Mouse (Mus musculus) lung, postnatal 0 days (tissue): Measurements from ENCODE around the gene Ndc1. TPM values are rescaled to one million over a fixed set of nuclear protein-coding genes. Genes with fewer than 3 reads are reported as not detected.
"Not testable (repeated sequence)": the region's sequence is repeated elsewhere in the genome, so short reads cannot be mapped to it uniquely, and the experiment has no call there.

Experiments
- ATAC-seq: fragments of 200-750 bp; cut with Nextera tagmentation; 2 replicates; pipeline ENCODE4 v1.8.0; 2017; ENCODE audit warnings: moderate library complexity
- DNase-seq: peaks from one replicate; pipeline ENCODE4 v3.0.0-alpha.2; 2016; ENCODE audit warnings: low spot score
- H3K27ac ChIP-seq: fragments of 300-500 bp; sonication (generic); 2 replicates; pipeline ENCODE4 v1.5.1; 2014; ENCODE audit warnings: antibody characterized with exemption, mild to moderate bottlenecking, low read length, mixed read lengths
- H3K27me3 ChIP-seq: fragments of 300-500 bp; sonication (generic); replicated peaks from 2 replicates; pipeline ENCODE4 v1.6.1; 2014; ENCODE audit warnings: low read length, mixed read lengths; ENCODE audit not compliant: insufficient read depth
- H3K36me3 ChIP-seq: fragments of 300-500 bp; sonication (generic); 2 replicates; pipeline ENCODE4 v1.6.1; 2014; ENCODE audit warnings: low read length, mixed read lengths; ENCODE audit not compliant: insufficient read depth
- H3K4me1 ChIP-seq: fragments of 300-500 bp; sonication (generic); 2 replicates; pipeline ENCODE4 v1.6.1; 2014; ENCODE audit warnings: antibody characterized with exemption, low read depth, low read length, mixed read lengths; ENCODE audit not compliant: insufficient read depth
- H3K4me2 ChIP-seq: fragments of 300-500 bp; sonication (generic); replicated peaks from 2 replicates; pipeline ENCODE4 v1.6.1; 2014; ENCODE audit warnings: low read depth, mild to moderate bottlenecking, low read length, moderate library complexity, mixed read lengths
- H3K4me3 ChIP-seq: fragments of 300-500 bp; sonication (generic); 2 replicates; pipeline ENCODE4 v1.5.1; 2014; ENCODE audit warnings: low read depth, low read length
- H3K9ac ChIP-seq: fragments of 300-500 bp; sonication (generic); replicated peaks from 2 replicates; pipeline ENCODE4 v1.6.1; 2014; ENCODE audit warnings: low read depth, mild to moderate bottlenecking
- H3K9me3 ChIP-seq: fragments of 300-500 bp; sonication (generic); 2 replicates; pipeline ENCODE4 v1.6.1; 2016; ENCODE audit warnings: low read length, mixed read lengths
- CTCF ChIP-seq: IDR thresholded peaks from 2 replicates; pipeline ENCODE4 v1.5.1; 2016; ENCODE audit warnings: antibody characterized with exemption, mild to moderate bottlenecking
- EP300 ChIP-seq: IDR thresholded peaks from 2 replicates; pipeline ENCODE4 v1.6.1; 2016; ENCODE audit warnings: antibody characterized with exemption, mild to moderate bottlenecking, control low read depth
- WGBS: fragments of 180-500 bp; shearing (Covaris S2); extraction: QIAGEN DNeasy Blood & Tissue Kit; methylation state at CpG from one replicate; pipeline ENCODE4 v1.1.7; 2014; 5-methylcytosine and 5-hydroxymethylcytosine counted together
- polyA plus RNA-seq: library from polyadenylated mRNA; unstranded; fragments of >200 nt; fragmentation: Nextera tagmentation; extraction: Ambion mirVana; gene quantifications from 2 replicates; pipeline ENCODE4 v1.2.1, GENCODE M21; 2015

Ndc1 gene
- polyA plus RNA-seq, 1 experiment from 2014 or later = 4.7 TPM

- H3K36me3 ChIP-seq = no peaks in the 10 kb centered on the region
- ATAC-seq (peak; percentile 28), DNase-seq (peak; percentile 48)
- no peak for TF ChIP-seq EP300
- TF ChIP-seq CTCF = no peak
- H3K4me3 ChIP-seq = no peak overlapping the region
- no peak overlapping the region for H3K9ac ChIP-seq
- no peaks in the 10 kb centered on the region for H3K27me3 ChIP-seq
- H3K9me3 ChIP-seq = no peaks in the 10 kb centered on the region
- no peak overlapping the region for H3K27ac ChIP-seq
- no peak overlapping the region for H3K4me2 ChIP-seq
- no peaks in the 10 kb centered on the region for H3K4me1 ChIP-seq
- WGBS = 70% methylated on average over 7 of the region's 7 CpGs
These were observed 7.0 kb upstream of the Ndc1 start for GRCm38 (mm10) chr4:107360457-107361145.

- H3K9me3 ChIP-seq = no peaks in the 10 kb centered on the region
- H3K27ac ChIP-seq = no peak overlapping the region
- WGBS = 67% methylated on average over 4 of the region's 4 CpGs
- H3K4me1 ChIP-seq = no peaks in the 10 kb centered on the region
- no peak overlapping the region for H3K9ac ChIP-seq
- H3K27me3 ChIP-seq = no peaks in the 10 kb centered on the region
- DNase-seq (no peak), ATAC-seq (no peak)
- no peaks in the 10 kb centered on the region for H3K36me3 ChIP-seq
- TF ChIP-seq CTCF (no peak), EP300 (no peak)
- no peak overlapping the region for H3K4me3 ChIP-seq
- H3K4me2 ChIP-seq = no peak overlapping the region
These were observed 4.8 kb upstream of the Ndc1 start for GRCm38 (mm10) chr4:107362755-107363154.

DNA sequence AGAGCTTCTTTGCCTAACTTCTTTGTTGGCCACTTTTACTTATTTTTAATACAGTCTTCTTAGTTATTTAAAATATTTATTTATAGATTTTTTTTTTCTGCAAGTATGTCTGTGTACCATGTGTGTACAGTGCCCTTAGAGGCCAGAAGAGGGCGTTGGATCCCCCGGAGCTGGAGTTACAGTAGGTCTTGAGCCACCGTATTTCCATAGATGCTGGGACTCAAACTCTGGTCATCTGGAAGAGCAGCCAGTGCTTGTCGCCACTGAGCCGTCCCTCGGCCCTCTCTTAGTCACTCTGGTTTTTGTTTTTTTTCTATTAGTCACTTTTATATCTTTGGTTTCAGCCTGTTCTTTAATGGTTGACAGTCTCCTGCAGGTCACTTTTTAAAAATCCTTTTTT, 4.0 kb upstream of the Ndc1 start:
- DNase-seq (no peak), ATAC-seq (no peak)
- no peak for TF ChIP-seq EP300
- TF ChIP-seq CTCF = peak; percentile 27; the same call in 1 of the 2 replicates
- H3K36me3 ChIP-seq = no peaks in the 10 kb centered on the region
- WGBS = 65% methylated on average over 6 of the region's 6 CpGs
- H3K4me1 ChIP-seq = no peaks in the 10 kb centered on the region
- no peak overlapping the region for H3K27ac ChIP-seq
- H3K9me3 ChIP-seq = no peaks in the 10 kb centered on the region
- no peaks in the 10 kb centered on the region for H3K27me3 ChIP-seq
- H3K4me2 ChIP-seq = no peak overlapping the region
- H3K4me3 ChIP-seq = no peak overlapping the region
- H3K9ac ChIP-seq = no peak overlapping the region

DNA sequence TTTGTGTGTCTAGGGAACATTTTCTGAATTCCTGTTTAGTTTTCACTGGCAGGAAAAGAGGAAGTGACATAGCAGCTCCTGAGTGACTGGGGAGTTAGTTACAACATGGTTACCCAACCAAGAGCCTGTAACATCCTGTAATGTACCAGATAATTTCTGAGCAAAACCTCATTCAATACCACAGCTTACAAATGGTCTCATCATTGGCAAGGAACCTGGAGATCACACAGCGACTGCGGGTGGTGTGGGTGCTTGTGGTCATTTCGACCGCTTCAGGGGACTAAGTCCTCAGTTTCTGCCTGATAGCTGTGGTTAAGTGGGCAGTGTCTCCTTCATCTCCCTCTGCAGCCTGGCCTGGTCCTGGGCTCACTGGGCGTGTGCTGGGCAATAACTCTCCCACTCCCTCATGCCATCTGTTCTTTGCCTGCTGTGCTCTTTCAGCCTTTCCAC, 3.4 kb upstream of the Ndc1 start:
- ATAC-seq = no peak
- H3K36me3 ChIP-seq = no peaks in the 10 kb centered on the region
- no peaks in the 10 kb centered on the region for H3K9me3 ChIP-seq
- H3K4me1 ChIP-seq = no peaks in the 10 kb centered on the region
- TF ChIP-seq EP300 (no peak), CTCF (no peak)
- no peak overlapping the region for H3K27ac ChIP-seq
- DNase-seq = peak; percentile 69
- WGBS = 81% methylated on average over 5 of the region's 5 CpGs
- H3K4me3 ChIP-seq = no peak overlapping the region
- no peak overlapping the region for H3K9ac ChIP-seq
- H3K4me2 ChIP-seq = no peak overlapping the region
- H3K27me3 ChIP-seq = no peaks in the 10 kb centered on the region

GRCm38 (mm10) chr4:107366408-107366807, 1.2 kb upstream of the Ndc1 start:
- not testable (repeated sequence) for H3K9me3 ChIP-seq, H3K36me3 ChIP-seq, H3K4me2 ChIP-seq, ATAC-seq, H3K9ac ChIP-seq, H3K27ac ChIP-seq, H3K4me1 ChIP-seq, DNase-seq, H3K4me3 ChIP-seq, H3K27me3 ChIP-seq

- H3K27ac ChIP-seq = no peak overlapping the region
- 58% methylated on average over 2 of the region's 2 CpGs for WGBS
- peaks cover 6% of the 10 kb centered on the region; the same call in 1 of the 2 replicates for H3K36me3 ChIP-seq
- H3K27me3 ChIP-seq = no peaks in the 10 kb centered on the region
- DNase-seq (no peak), ATAC-seq (no peak)
- H3K4me1 ChIP-seq = no peaks in the 10 kb centered on the region
- H3K4me3 ChIP-seq = no peak overlapping the region
- TF ChIP-seq EP300 = no peak
- peak; percentile 40 for TF ChIP-seq CTCF
- H3K9ac ChIP-seq = no peak overlapping the region
- no peak overlapping the region for H3K4me2 ChIP-seq
- no peaks in the 10 kb centered on the region for H3K9me3 ChIP-seq
These were observed 4.7 kb downstream of the Ndc1 start for GRCm38 (mm10) chr4:107372304-107372703.
